In the genomic region with DNA sequence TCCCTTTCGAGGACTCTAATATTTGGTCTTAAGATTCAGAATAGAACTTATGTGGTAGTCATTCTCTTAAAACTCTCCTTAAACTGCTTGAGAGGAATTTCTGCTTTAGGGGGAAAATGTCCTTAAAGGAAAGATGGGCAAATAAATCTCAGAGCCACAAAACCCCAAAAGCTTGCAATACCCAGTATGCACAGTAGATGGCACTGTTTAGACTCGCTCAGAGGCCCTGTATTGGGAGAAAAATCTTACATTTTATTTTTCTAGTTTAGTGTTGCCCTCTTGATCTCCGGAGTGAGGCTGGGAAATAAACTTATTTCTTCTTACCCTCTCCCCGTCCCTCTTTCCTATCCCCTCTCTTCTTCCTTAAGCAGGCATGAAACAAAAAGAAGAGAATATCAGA, we compare ENCODE assay signal across 9 mouse cellular contexts. TPM values are rescaled to one million over a fixed set of nuclear protein-coding genes. Genes with fewer than 3 reads are reported as not detected.
A peak's percentile ranks its signal among the peaks of the same experiment; 100 is the strongest.
DNase-seq lines count a peak whose midpoint lies in the region; ATAC-seq lines count a peak whose summit lies in the region.
"Had no signal": no experiment of that assay in that cellular context is flagged by ENCODE, and none has a peak within 500 bp of the region (broad histone marks: within the 10 kb centered on the region; RNA-seq: fewer than 3 reads in every experiment).

No protein-coding gene starts in this region.

- DNase-seq in heart, postnatal 36 days = peak; percentile 25 to 29
- peak; percentile 63 for DNase-seq in thymus, postnatal 0 days (ENCODE audit: low spot score)
- DNase-seq in thymus, postnatal 36 days = no peak
- DNase-seq in c-Kit-positive CD71-positive TER-119-positive erythroid progenitor cells, embryonic 14.5 days (ENCODE audit: low spot score) = peak; percentile 50
- peak; percentile 65 to 71 for DNase-seq in layer of hippocampus, postnatal 10 days (ENCODE audit: low spot score in 2 of 2)
- peak; percentile 55 for DNase-seq in right cerebral cortex, postnatal 4 days
- DNase-seq in ovary, postnatal 10 days (ENCODE audit: low spot score) = no peak

- H3K9me3 ChIP-seq in heart, embryonic 11.5 days (replicated peaks; ENCODE audit: control insufficient read depth, low read length) = no peaks in the 10 kb centered on the region
- H3K9me3 ChIP-seq: limb, embryonic 13.5 days had no signal

- no peak overlapping the region for H3K4me3 ChIP-seq in heart, embryonic 11.5 days (ENCODE audit: low read depth, low read length)
- H3K4me3 ChIP-seq: limb, embryonic 13.5 days had no signal

- 8% methylated on average over 4 of the region's 4 CpGs for WGBS in heart, embryonic 11.5 days (ENCODE audit: insufficient replicate concordance)

- no peak overlapping the region for H3K9ac ChIP-seq in heart, embryonic 11.5 days (ENCODE audit: low read depth, low read length)
- H3K9ac ChIP-seq: limb, embryonic 13.5 days had no signal

- no peak overlapping the region for H3K4me2 ChIP-seq in heart, embryonic 11.5 days
- H3K4me2 ChIP-seq: limb, embryonic 13.5 days had no signal

- no peaks in the 10 kb centered on the region for H3K36me3 ChIP-seq in heart, embryonic 11.5 days (ENCODE audit: control insufficient read depth, insufficient read depth, low read length)
- H3K36me3 ChIP-seq: limb, embryonic 13.5 days had no signal

- intact Hi-C loops in heart, postnatal 36 days (cut with DNase I) = loop anchor here (1.0 to 2.0 kb wide), 2 partner anchors 253 to 304 kb away; no protein-coding TSS in a partner anchor

- peaks cover 47% of the 10 kb centered on the region for H3K27me3 ChIP-seq in heart, embryonic 11.5 days (ENCODE audit: control insufficient read depth, insufficient read depth, low read length)

- H3K27ac ChIP-seq in heart, embryonic 11.5 days (ENCODE audit: low read depth, low read length) = no peak overlapping the region
- H3K27ac ChIP-seq: limb, embryonic 13.5 days had no signal

- ATAC-seq in heart, embryonic 11.5 days (replicated peaks; ENCODE audit: insufficient number of reproducible peaks, low FRiP score, low TSS enrichment) = no peak

- H3K4me1 ChIP-seq in heart, embryonic 11.5 days (ENCODE audit: control insufficient read depth, insufficient read depth, low read length) = 0 out of 2 replicates have a peak, but pooled peaks cover 2% of the 10 kb centered on the region

RNA-seq across cellular contexts. Expression of gene Gjb2, which starts 4.7 kb away (rescaled TPM):
- not detected for total RNA-seq in heart, postnatal 36 days (2021)
- 0.96 and 1.2 TPM in 2 replicates for polyA plus RNA-seq in heart, embryonic 11.5 days (2014; fragmentation: Nextera tagmentation; extraction: Ambion mirVana)
- polyA plus RNA-seq in thymus, postnatal 0 days (2015; fragmentation: Nextera tagmentation; extraction: Ambion mirVana) = 3.7 and 4.7 TPM in 2 replicates
- 1 to 10 TPM; 6.2 to 7.5 TPM for total RNA-seq in layer of hippocampus, postnatal 10 days (2021)

RNA-seq across cellular contexts. Expression of gene Gm4491, which starts 6.5 kb away (rescaled TPM):
- total RNA-seq in heart, postnatal 36 days (2021) = not detected
- not detected in 2 replicates for polyA plus RNA-seq in heart, embryonic 11.5 days (2014; fragmentation: Nextera tagmentation; extraction: Ambion mirVana)
- not detected in 2 replicates for polyA plus RNA-seq in thymus, postnatal 0 days (2015; fragmentation: Nextera tagmentation; extraction: Ambion mirVana)
- total RNA-seq in layer of hippocampus, postnatal 10 days (2021) = under 1 TPM; 0.39 to 0.42 TPM
- polyA plus RNA-seq: limb, embryonic 13.5 days had no signal

RNA-seq across cellular contexts. Expression of gene Gjb6, which starts 24.2 kb away (rescaled TPM):
- total RNA-seq in heart, postnatal 36 days (2021) = not detected
- 0.11 TPM in 1 of 2 replicates, not detected in the other for polyA plus RNA-seq in heart, embryonic 11.5 days (2014; fragmentation: Nextera tagmentation; extraction: Ambion mirVana)
- polyA plus RNA-seq in thymus, postnatal 0 days (2015; fragmentation: Nextera tagmentation; extraction: Ambion mirVana) = 0.27 and 0.70 TPM in 2 replicates
- total RNA-seq in layer of hippocampus, postnatal 10 days (2021) = 10 to 100 TPM; 36.7 to 44.6 TPM

RNA-seq across cellular contexts. Expression of gene Gja3, which starts 51.3 kb away (rescaled TPM):
- total RNA-seq in heart, postnatal 36 days (2021) = 10 to 100 TPM; 14.8 to 18.4 TPM
- polyA plus RNA-seq in heart, embryonic 11.5 days (2014; fragmentation: Nextera tagmentation; extraction: Ambion mirVana) = 6.4 and 6.8 TPM in 2 replicates
- polyA plus RNA-seq in thymus, postnatal 0 days (2015; fragmentation: Nextera tagmentation; extraction: Ambion mirVana) = 0.10 and 0.14 TPM in 2 replicates
- total RNA-seq in layer of hippocampus, postnatal 10 days (2021) = under 1 TPM; 0.46 to 0.89 TPM

Comparison
In these comparisons a context has a peak if more than half of its experiments do, and no peak if none do; other contexts are left out.
1. DNase-seq: peak in heart, postnatal 36 days (2 of 2), thymus, postnatal 0 days (single experiment), c-Kit-positive CD71-positive TER-119-positive erythroid progenitor cells, embryonic 14.5 days (single experiment), layer of hippocampus, postnatal 10 days (2 of 2) and right cerebral cortex, postnatal 4 days (single experiment); none in thymus, postnatal 36 days (0 of 2) and ovary, postnatal 10 days (single experiment).
2. RNA of gene Gjb2, which starts 4.7 kb away (total RNA-seq): 6.2 to 7.5 TPM in layer of hippocampus, postnatal 10 days; not detected in heart, postnatal 36 days; every median in the first group is over 4 times any median in the second.
3. RNA of gene Gjb6, which starts 24.2 kb away (total RNA-seq): 36.7 to 44.6 TPM in layer of hippocampus, postnatal 10 days; not detected in heart, postnatal 36 days; every median in the first group is over 10 times any median in the second.